Mouse (Mus musculus) urinary bladder, postnatal 25 days (tissue): ENCODE measurements at regions not wholly inside any gene's neighbourhood (a gene's known extent, or its start where the extent isn't known, plus 50 kb on each side); places are given as distances from the start of the nearest gene placed in this dataset.
"Not testable (repeated sequence)": the region's sequence is repeated elsewhere in the genome, so short reads cannot be mapped to it uniquely, and the experiment has no call there.

Source experiments
- DNase-seq: peaks from one replicate; pipeline ENCODE4 v3.0.0; 2022; ENCODE audit warnings: low spot score

GRCm38 (mm10) chr12:51294971-51295477, 52.8 kb upstream of the G2e3 start:
- no peak for DNase-seq

GRCm38 (mm10) chr12:51278358-51278757, 69.5 kb upstream of the G2e3 start:
- no peak for DNase-seq

- DNase-seq = no peak
These were observed 71.9 kb upstream of the G2e3 start for GRCm38 (mm10) chr12:51275818-51276538.

GRCm38 (mm10) chr12:51273486-51273885, 74.4 kb upstream of the G2e3 start:
- DNase-seq = no peak

GRCm38 (mm10) chr12:51242839-51243238, 105.0 kb upstream of the G2e3 start:
- DNase-seq = no peak

GRCm38 (mm10) chr12:51241131-51241781, 106.6 kb upstream of the G2e3 start:
- DNase-seq = no peak

- no peak for DNase-seq
These were observed 136.2 kb upstream of the G2e3 start for GRCm38 (mm10) chr12:51211691-51212090.

- no peak for DNase-seq
These were observed 151.6 kb upstream of the G2e3 start for GRCm38 (mm10) chr12:51196289-51196688.

GRCm38 (mm10) chr12:51195136-51195535, 152.7 kb upstream of the G2e3 start:
- DNase-seq = no peak

- DNase-seq = no peak
These were observed 157.1 kb upstream of the G2e3 start for GRCm38 (mm10) chr12:51190754-51191153.

GRCm38 (mm10) chr12:51190186-51190585, 157.7 kb upstream of the G2e3 start:
- no peak for DNase-seq

- no peak for DNase-seq
These were observed 159.6 kb upstream of the G2e3 start for GRCm38 (mm10) chr12:51188229-51188628.

- DNase-seq = no peak
These were observed 160.1 kb upstream of the G2e3 start for GRCm38 (mm10) chr12:51187726-51188125.

- DNase-seq = no peak
These were observed 162.1 kb upstream of the G2e3 start for GRCm38 (mm10) chr12:51185751-51186150.

GRCm38 (mm10) chr12:51174906-51175756, 172.7 kb upstream of the G2e3 start:
- no peak for DNase-seq

GRCm38 (mm10) chr12:51165186-51165585, 182.7 kb upstream of the G2e3 start:
- no peak for DNase-seq

GRCm38 (mm10) chr12:51160995-51161394, 186.9 kb upstream of the G2e3 start:
- no peak for DNase-seq

- DNase-seq = no peak
These were observed 187.7 kb upstream of the G2e3 start for GRCm38 (mm10) chr12:51160122-51160521.

- no peak for DNase-seq
These were observed 199.9 kb upstream of the G2e3 start for GRCm38 (mm10) chr12:51147963-51148362.

GRCm38 (mm10) chr12:51143840-51144239, 204.0 kb upstream of the G2e3 start:
- no peak for DNase-seq

- no peak for DNase-seq
These were observed 204.7 kb upstream of the G2e3 start for GRCm38 (mm10) chr12:51143196-51143595.

- DNase-seq = not testable (repeated sequence)
These were observed 214.2 kb upstream of the G2e3 start for GRCm38 (mm10) chr12:51133676-51134075.

- DNase-seq = no peak
These were observed 219.6 kb upstream of the G2e3 start for GRCm38 (mm10) chr12:51128274-51128673.
